Mouse (Mus musculus): ENCODE results near the gene Fam124b. TPM values are rescaled to one million over a fixed set of nuclear protein-coding genes. Genes with fewer than 3 reads are reported as not detected.

The Fam124b gene
- polyA plus RNA-seq, 1 experiment: not detected

- H3K27me3 ChIP-seq (ENCODE audit: control insufficient read depth, insufficient read depth, low read length, poor library complexity, severe bottlenecking): no peaks in the 10 kb centered on the region
- no peaks in the 10 kb centered on the region for H3K9me3 ChIP-seq (replicated peaks; ENCODE audit: control insufficient read depth, insufficient read depth, low read length, poor library complexity, severe bottlenecking)
- no peak for TF ChIP-seq CTCF (IDR thresholded peaks at IDR 0.05; ENCODE audit: low read depth, low read length)
- no peak for TF ChIP-seq POLR2A (IDR thresholded peaks at IDR 0.05; ENCODE audit: insufficient read depth, low read length)
- no peak for TF ChIP-seq EP300 (IDR thresholded peaks at IDR 0.05; ENCODE audit: insufficient read depth, low read depth, low read length)
- no peaks in the 10 kb centered on the region for H3K4me1 ChIP-seq (ENCODE audit: control insufficient read depth, insufficient read depth, low read length)
- H3K9ac ChIP-seq (ENCODE audit: low read depth, poor library complexity, severe bottlenecking): no peak overlapping the region
- H3K27ac ChIP-seq (ENCODE audit: insufficient read depth, low read length): no peak overlapping the region
- H3K36me3 ChIP-seq (ENCODE audit: control insufficient read depth, insufficient read depth, low read length, poor library complexity, severe bottlenecking): no peaks in the 10 kb centered on the region
- no peak overlapping the region for H3K4me3 ChIP-seq (ENCODE audit: low read depth, low read length)
These were observed 25.4 kb downstream of the Fam124b start for GRCm38 (mm10) chr1:80192837-80193236.

- Histone ChIP-seq H3K9me3 (replicated peaks; ENCODE audit: control insufficient read depth, insufficient read depth, low read length, poor library complexity, severe bottlenecking) (no peaks in the 10 kb centered on the region), H3K27me3 (ENCODE audit: control insufficient read depth, insufficient read depth, low read length, poor library complexity, severe bottlenecking) (no peaks in the 10 kb centered on the region), H3K27ac (ENCODE audit: insufficient read depth, low read length) (no peak overlapping the region), H3K36me3 (ENCODE audit: control insufficient read depth, insufficient read depth, low read length, poor library complexity, severe bottlenecking) (no peaks in the 10 kb centered on the region), H3K4me3 (ENCODE audit: low read depth, low read length) (no peak overlapping the region), H3K9ac (ENCODE audit: low read depth, poor library complexity, severe bottlenecking) (no peak overlapping the region), H3K4me1 (ENCODE audit: control insufficient read depth, insufficient read depth, low read length) (no peaks in the 10 kb centered on the region)
- TF ChIP-seq CTCF (IDR thresholded peaks at IDR 0.05; ENCODE audit: low read depth, low read length) (no peak), EP300 (IDR thresholded peaks at IDR 0.05; ENCODE audit: insufficient read depth, low read depth, low read length) (no peak), POLR2A (IDR thresholded peaks at IDR 0.05; ENCODE audit: insufficient read depth, low read length) (no peak)
These were observed 36.9 kb downstream of the Fam124b start for GRCm38 (mm10) chr1:80181414-80181805.

- Histone ChIP-seq H3K36me3 (ENCODE audit: control insufficient read depth, insufficient read depth, low read length, poor library complexity, severe bottlenecking) (no peaks in the 10 kb centered on the region), H3K9me3 (replicated peaks; ENCODE audit: control insufficient read depth, insufficient read depth, low read length, poor library complexity, severe bottlenecking) (no peaks in the 10 kb centered on the region), H3K27me3 (ENCODE audit: control insufficient read depth, insufficient read depth, low read length, poor library complexity, severe bottlenecking) (no peaks in the 10 kb centered on the region), H3K4me1 (ENCODE audit: control insufficient read depth, insufficient read depth, low read length) (no peaks in the 10 kb centered on the region), H3K27ac (ENCODE audit: insufficient read depth, low read length) (no peak overlapping the region), H3K9ac (ENCODE audit: low read depth, poor library complexity, severe bottlenecking) (no peak overlapping the region), H3K4me3 (ENCODE audit: low read depth, low read length) (no peak overlapping the region)
- TF ChIP-seq EP300 (IDR thresholded peaks at IDR 0.05; ENCODE audit: insufficient read depth, low read depth, low read length) (no peak), CTCF (IDR thresholded peaks at IDR 0.05; ENCODE audit: low read depth, low read length) (peak; percentile 11), POLR2A (IDR thresholded peaks at IDR 0.05; ENCODE audit: insufficient read depth, low read length) (no peak)
These were observed 37.4 kb downstream of the Fam124b start for GRCm38 (mm10) chr1:80180767-80181413.

- no peaks in the 10 kb centered on the region for H3K9me3 ChIP-seq (replicated peaks; ENCODE audit: control insufficient read depth, insufficient read depth, low read length, poor library complexity, severe bottlenecking)
- H3K4me1 ChIP-seq (ENCODE audit: control insufficient read depth, insufficient read depth, low read length): no peaks in the 10 kb centered on the region
- no peak for TF ChIP-seq EP300 (IDR thresholded peaks at IDR 0.05; ENCODE audit: insufficient read depth, low read depth, low read length)
- TF ChIP-seq POLR2A (IDR thresholded peaks at IDR 0.05; ENCODE audit: insufficient read depth, low read length): no peak
- peak; percentile 56 for TF ChIP-seq CTCF (IDR thresholded peaks at IDR 0.05; ENCODE audit: low read depth, low read length)
- H3K27ac ChIP-seq (ENCODE audit: insufficient read depth, low read length): no peak overlapping the region
- H3K9ac ChIP-seq (ENCODE audit: low read depth, poor library complexity, severe bottlenecking): no peak overlapping the region
- H3K36me3 ChIP-seq (ENCODE audit: control insufficient read depth, insufficient read depth, low read length, poor library complexity, severe bottlenecking): no peaks in the 10 kb centered on the region
- no peak overlapping the region for H3K4me3 ChIP-seq (ENCODE audit: low read depth, low read length)
- no peaks in the 10 kb centered on the region for H3K27me3 ChIP-seq (ENCODE audit: control insufficient read depth, insufficient read depth, low read length, poor library complexity, severe bottlenecking)
These were observed 38.1 kb downstream of the Fam124b start for GRCm38 (mm10) chr1:80180128-80180527.

- H3K9ac ChIP-seq (ENCODE audit: low read depth, poor library complexity, severe bottlenecking): no peak overlapping the region
- H3K36me3 ChIP-seq (ENCODE audit: control insufficient read depth, insufficient read depth, low read length, poor library complexity, severe bottlenecking): no peaks in the 10 kb centered on the region
- no peak overlapping the region for H3K27ac ChIP-seq (ENCODE audit: insufficient read depth, low read length)
- no peaks in the 10 kb centered on the region for H3K27me3 ChIP-seq (ENCODE audit: control insufficient read depth, insufficient read depth, low read length, poor library complexity, severe bottlenecking)
- H3K9me3 ChIP-seq (replicated peaks; ENCODE audit: control insufficient read depth, insufficient read depth, low read length, poor library complexity, severe bottlenecking): no peaks in the 10 kb centered on the region
- H3K4me1 ChIP-seq (ENCODE audit: control insufficient read depth, insufficient read depth, low read length): no peaks in the 10 kb centered on the region
- no peak overlapping the region for H3K4me3 ChIP-seq (ENCODE audit: low read depth, low read length)
- TF ChIP-seq EP300 (IDR thresholded peaks at IDR 0.05; ENCODE audit: insufficient read depth, low read depth, low read length) (no peak), POLR2A (IDR thresholded peaks at IDR 0.05; ENCODE audit: insufficient read depth, low read length) (no peak), CTCF (IDR thresholded peaks at IDR 0.05; ENCODE audit: low read depth, low read length) (no peak)
These were observed 40.5 kb downstream of the Fam124b start for GRCm38 (mm10) chr1:80177651-80178382.

GRCm38 (mm10) chr1:80167706-80168105, 50.6 kb downstream of the Fam124b start:
- Histone ChIP-seq H3K27me3 (ENCODE audit: control insufficient read depth, insufficient read depth, low read length, poor library complexity, severe bottlenecking) (no peaks in the 10 kb centered on the region; the same call in 1 of the 2 replicates), H3K9ac (ENCODE audit: low read depth, poor library complexity, severe bottlenecking) (no peak overlapping the region), H3K36me3 (ENCODE audit: control insufficient read depth, insufficient read depth, low read length, poor library complexity, severe bottlenecking) (no peaks in the 10 kb centered on the region), H3K9me3 (replicated peaks; ENCODE audit: control insufficient read depth, insufficient read depth, low read length, poor library complexity, severe bottlenecking) (no peaks in the 10 kb centered on the region), H3K4me3 (ENCODE audit: low read depth, low read length) (no peak overlapping the region), H3K27ac (ENCODE audit: insufficient read depth, low read length) (no peak overlapping the region), H3K4me1 (ENCODE audit: control insufficient read depth, insufficient read depth, low read length) (no peaks in the 10 kb centered on the region)
- TF ChIP-seq EP300 (IDR thresholded peaks at IDR 0.05; ENCODE audit: insufficient read depth, low read depth, low read length): no peak
- no peak for TF ChIP-seq CTCF (IDR thresholded peaks at IDR 0.05; ENCODE audit: low read depth, low read length)
- TF ChIP-seq POLR2A (IDR thresholded peaks at IDR 0.05; ENCODE audit: insufficient read depth, low read length): no peak
